Mouse (Mus musculus): ENCODE results near the gene Tas1r2.

Tas1r2 gene

DNA sequence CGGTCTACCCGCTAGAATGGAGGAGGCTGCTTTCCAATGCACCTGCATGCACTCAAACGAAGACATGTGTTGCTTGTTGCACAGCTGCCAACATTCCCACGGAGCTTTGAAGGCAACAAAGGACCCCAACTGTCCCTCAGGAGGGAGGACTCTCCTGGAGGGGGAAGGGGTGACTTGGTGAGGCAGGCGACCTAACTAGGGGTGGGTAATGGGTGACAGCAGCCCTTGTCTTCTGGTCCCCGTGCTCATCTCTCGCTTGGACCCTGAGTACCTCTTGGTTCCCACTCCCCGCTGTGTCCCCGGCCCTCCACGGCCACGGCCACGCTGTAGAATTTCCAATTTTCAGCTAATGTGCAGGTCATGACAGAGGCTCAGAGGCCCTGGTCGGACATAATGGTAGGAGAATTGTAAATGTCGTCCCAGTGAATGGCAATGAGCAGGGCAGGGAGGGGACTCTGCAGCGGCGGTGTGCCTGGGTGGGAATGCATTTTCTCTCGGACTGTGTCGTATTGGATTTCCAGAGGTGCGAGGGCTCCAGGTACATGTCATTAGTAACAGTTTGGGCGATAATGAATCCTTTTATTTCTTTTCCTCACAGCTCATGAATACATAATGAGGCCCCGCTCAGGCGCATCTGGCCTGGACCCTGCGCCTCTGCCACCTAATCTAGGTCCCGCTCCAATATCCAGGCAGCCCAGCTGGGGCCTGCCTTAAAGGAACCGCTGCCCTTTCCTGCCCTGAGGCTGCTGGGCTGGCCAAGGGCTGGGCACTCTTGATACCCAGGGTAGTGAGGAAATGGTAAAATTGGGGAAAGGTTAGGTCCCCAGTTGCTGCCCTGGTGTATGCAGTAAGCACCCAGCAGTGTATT lies 57.4 kb downstream of the Tas1r2 start:
- DNase-seq (ENCODE audit: low spot score): no peak

DNA sequence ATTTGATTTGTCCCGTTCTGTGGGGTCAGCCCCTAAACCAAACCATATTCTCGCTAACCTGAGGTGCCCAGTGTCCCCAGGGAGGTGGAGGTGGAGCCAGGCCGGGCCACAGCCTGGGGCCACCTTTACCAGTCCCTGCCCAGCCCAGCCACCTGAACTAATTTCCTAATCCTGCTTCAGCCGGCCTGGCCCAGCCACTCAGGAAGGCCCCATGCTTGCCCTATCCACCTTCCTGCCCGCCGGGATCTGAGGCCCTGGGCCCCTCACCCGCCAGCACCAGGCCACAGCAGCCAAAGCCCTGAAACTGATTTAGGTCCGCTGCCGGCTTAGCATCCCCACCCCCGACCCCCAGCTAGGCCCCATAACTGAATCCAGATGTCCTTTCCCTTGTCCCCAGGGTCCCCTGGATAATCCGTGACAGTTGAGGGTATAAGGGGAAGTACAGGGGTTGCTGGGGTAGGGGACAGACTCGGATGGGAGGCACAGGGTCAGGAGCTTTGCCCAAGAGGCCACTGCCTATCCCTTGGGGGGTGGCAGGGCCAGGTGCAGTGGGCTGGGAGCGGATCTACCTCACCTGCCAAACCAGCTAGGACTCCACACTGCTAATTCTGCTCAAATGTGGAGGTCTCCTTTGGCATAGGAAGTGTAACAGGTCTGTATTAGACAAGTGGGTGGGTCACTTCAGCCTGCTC lies 62.0 kb downstream of the Tas1r2 start:
- DNase-seq (ENCODE audit: low spot score): no peak

DNA sequence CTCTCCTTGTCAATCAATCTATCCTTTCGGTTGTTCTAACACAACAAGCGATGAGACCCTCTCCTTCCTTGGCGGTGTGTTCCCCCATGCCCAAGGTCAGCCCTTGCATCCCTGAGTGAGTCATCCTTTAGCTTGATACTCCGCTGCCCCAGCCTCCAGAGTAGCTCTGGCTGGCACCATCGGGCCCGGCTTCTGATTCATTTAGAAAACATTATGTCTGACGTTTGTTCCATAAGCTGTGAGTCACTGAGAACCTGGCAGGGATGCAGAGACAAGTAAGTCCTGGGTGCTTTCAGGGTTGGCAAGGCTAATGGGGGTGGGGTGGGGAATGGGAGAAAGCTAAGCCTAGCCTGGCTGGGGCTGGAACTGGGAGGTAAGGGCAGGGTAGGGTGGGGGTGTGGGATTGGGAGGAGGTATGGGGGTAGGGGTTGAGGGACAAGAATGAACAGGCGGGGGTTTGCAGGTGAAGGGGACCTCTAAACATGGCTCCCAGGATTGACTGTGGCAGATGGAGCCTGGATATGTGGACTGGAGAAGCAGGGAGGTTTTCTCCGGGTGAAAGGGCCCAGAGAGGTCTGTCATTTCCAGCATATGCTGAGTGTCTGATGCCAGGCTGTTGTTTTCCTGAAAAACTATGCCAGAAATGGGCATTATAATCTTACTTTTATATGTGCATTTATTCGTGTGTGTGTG lies 63.3 kb downstream of the Tas1r2 start:
- DNase-seq (ENCODE audit: low spot score): peak; percentile 52

DNA sequence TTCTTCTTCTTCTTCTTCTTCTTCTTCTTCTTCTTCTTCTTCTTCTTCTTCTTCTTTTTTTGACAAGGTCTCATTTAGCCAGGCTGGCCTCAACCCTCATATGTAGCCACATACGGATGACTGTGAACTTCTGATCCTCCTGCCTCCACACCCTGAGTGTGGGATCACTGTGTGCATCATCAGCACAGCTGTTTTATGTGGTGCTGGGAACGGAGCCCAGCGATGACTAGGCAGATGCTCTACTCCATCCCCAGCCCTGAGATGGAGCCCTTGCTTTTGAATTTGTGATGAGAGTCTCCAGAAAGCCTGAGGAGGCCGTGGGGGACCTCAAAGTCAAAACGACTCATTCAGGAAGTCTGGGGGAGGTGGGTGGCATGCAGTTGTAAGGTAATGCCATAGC lies 65.6 kb downstream of the Tas1r2 start:
- no peak for DNase-seq (ENCODE audit: low spot score)
